Mouse (Mus musculus): ENCODE data around the gene Vsig1. TPM values are rescaled to one million over a fixed set of nuclear protein-coding genes. Genes with fewer than 3 reads are reported as not detected.

Gene Vsig1
- polyA plus RNA-seq, 1 experiment from 2014 or later = not detected

DNA sequence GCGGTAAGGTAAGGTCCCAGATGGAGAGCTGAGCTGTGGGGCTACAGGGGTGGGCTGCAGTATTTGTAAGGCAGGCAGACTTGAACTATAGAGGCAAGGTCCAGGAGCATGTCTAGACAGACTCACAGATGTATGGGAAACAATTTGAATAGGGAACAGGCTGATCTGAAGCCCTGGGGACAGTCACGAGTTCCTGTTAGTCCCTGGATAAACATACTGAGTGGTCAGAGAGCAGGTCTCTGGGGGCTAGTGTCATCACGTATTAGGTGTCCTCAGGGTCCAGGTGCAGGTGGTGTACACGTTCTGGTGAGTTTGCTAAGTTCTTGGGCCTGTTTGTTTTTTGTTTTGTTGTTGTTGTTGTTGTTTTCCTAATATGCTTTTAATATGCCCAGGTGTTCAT, 72.8 kb downstream of the Vsig1 start:
- peaks cover 7% of the 10 kb centered on the region for H3K27me3 ChIP-seq (ENCODE audit: control insufficient read depth, insufficient read depth, low read length)
- 64% methylated on average over 4 of the region's 4 CpGs for WGBS
- H3K9me3 ChIP-seq (ENCODE audit: control insufficient read depth, low read length) = no peaks in the 10 kb centered on the region
- H3K4me1 ChIP-seq (ENCODE audit: control insufficient read depth in 2 of 2, insufficient read depth in 2 of 2, low read length in 2 of 2) = peaks cover 4 to 9% of the 10 kb centered on the region in 2 experiments
- H3K4me3 ChIP-seq (ENCODE audit: control insufficient read depth in 1 of 2, insufficient read depth in 1 of 2, low read depth in 1 of 2, low read length in 2 of 2) = no peak overlapping the region
- no peaks in the 10 kb centered on the region for H3K36me3 ChIP-seq (ENCODE audit: control insufficient read depth, insufficient read depth, low read length)
- H3K9ac ChIP-seq (ENCODE audit: low read length) = no peak overlapping the region
- H3K4me2 ChIP-seq (ENCODE audit: low read length) = no peak overlapping the region
- ATAC-seq (ENCODE audit: insufficient number of reproducible peaks, insufficient read depth, low FRiP score, low read depth) = no peak
- H3K27ac ChIP-seq (replicated peaks in 1 of 2; ENCODE audit: control insufficient read depth in 1 of 2, insufficient read depth in 1 of 2, low read depth in 2 of 2, low read length in 2 of 2) = no peak overlapping the region

DNA sequence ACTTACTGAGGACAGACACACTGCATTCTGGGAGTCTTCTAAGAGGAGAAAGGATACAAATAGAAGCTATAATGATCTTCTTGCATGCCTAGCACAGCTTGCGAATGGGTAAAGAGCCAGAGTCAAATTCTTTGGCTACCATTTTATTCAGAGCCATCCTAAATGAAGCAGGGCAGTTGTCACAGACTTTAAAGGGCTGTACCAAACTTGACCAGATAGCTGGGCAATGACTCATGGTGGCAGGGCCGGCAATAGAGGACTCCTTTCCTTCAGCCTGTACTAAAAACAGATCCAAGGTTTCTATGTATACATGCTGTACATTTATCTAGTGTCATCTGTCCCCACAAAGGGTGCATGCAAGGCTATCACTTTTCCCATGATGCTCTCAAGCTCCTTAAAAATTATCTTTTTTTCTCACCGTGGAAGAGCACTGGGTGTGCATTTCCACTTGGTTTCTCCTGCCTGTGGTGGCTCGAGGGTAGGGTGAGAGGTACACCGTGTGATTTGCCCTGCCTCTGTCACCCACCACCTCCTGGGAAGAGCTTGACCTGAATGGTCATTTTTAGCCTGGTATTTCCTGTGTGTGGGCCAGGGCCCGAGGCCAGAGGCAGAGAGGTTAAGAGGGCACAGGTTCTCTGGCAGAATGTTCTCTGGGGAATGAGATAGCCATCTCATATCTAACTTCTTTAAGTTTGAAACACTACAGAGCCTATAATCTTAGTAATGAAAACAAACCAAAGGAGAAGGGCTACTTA, 76.0 kb downstream of the Vsig1 start:
- Histone ChIP-seq H3K4me3 (ENCODE audit: control insufficient read depth in 1 of 2, insufficient read depth in 1 of 2, low read depth in 1 of 2, low read length in 2 of 2) (no peak overlapping the region), H3K9me3 (ENCODE audit: control insufficient read depth, low read length) (no peaks in the 10 kb centered on the region), H3K27ac (replicated peaks in 1 of 2; ENCODE audit: control insufficient read depth in 1 of 2, insufficient read depth in 1 of 2, low read depth in 2 of 2, low read length in 2 of 2) (no peak overlapping the region), H3K9ac (ENCODE audit: low read length) (no peak overlapping the region), H3K36me3 (ENCODE audit: control insufficient read depth, insufficient read depth, low read length) (no peaks in the 10 kb centered on the region), H3K27me3 (ENCODE audit: control insufficient read depth, insufficient read depth, low read length) (peaks cover 19% of the 10 kb centered on the region), H3K4me2 (ENCODE audit: low read length) (no peak overlapping the region), H3K4me1 (ENCODE audit: control insufficient read depth in 2 of 2, insufficient read depth in 2 of 2, low read length in 2 of 2) (peaks cover 4 to 9% of the 10 kb centered on the region in 2 experiments)
- ATAC-seq (ENCODE audit: insufficient number of reproducible peaks, insufficient read depth, low FRiP score, low read depth) = no peak
- WGBS = 35% methylated on average over 6 of the region's 6 CpGs

DNA sequence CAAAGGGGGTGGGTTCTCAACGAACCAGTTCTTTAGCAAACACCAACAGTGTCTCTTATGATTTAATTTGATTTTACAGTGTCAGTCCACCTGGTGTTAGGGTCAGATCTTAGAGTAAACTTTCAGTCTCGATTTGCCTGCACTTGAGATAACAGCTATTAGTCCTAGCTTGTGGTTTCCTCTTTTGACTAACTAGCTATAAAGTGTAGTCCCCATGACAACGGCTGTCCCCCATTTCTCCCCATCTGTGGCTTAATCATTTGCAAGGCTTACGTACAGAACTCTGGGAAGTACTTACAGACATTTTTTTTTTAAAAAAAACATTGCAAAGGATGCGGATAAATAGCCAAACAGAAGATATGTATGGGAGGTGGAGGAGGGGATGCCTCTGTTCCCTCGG, 77.4 kb downstream of the Vsig1 start:
- Histone ChIP-seq H3K9ac (ENCODE audit: low read length) (no peak overlapping the region), H3K4me3 (ENCODE audit: control insufficient read depth in 1 of 2, insufficient read depth in 1 of 2, low read depth in 1 of 2, low read length in 2 of 2) (no peak overlapping the region), H3K27me3 (ENCODE audit: control insufficient read depth, insufficient read depth, low read length) (peaks cover 24% of the 10 kb centered on the region), H3K36me3 (ENCODE audit: control insufficient read depth, insufficient read depth, low read length) (no peaks in the 10 kb centered on the region), H3K4me1 (ENCODE audit: control insufficient read depth in 2 of 2, insufficient read depth in 2 of 2, low read length in 2 of 2) (peaks cover 4 to 9% of the 10 kb centered on the region in 2 experiments), H3K4me2 (ENCODE audit: low read length) (no peak overlapping the region), H3K9me3 (ENCODE audit: control insufficient read depth, low read length) (no peaks in the 10 kb centered on the region), H3K27ac (replicated peaks in 1 of 2; ENCODE audit: control insufficient read depth in 1 of 2, insufficient read depth in 1 of 2, low read depth in 2 of 2, low read length in 2 of 2) (no peak overlapping the region)
- 65% methylated on average over 6 of the region's 6 CpGs for WGBS
- ATAC-seq (ENCODE audit: insufficient number of reproducible peaks, insufficient read depth, low FRiP score, low read depth) = no peak

DNA sequence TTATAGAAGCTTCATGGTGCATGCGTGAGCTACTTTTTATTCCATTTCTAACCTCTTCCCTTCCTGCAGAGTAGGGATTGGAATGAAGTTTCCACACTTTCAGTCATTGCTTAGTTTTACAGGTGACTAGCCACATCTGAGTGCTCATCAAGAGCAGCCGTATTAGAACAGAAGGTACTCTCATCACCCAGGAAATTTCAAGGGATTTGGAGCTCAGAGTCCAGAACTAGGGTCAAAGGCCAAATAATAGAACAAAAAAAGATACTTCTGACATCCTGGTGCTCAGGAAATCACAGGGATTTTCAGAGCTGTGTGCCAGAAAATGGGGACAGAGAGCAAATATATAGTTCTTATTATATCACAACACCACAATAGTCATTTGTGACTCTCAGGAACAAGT, 77.8 kb downstream of the Vsig1 start:
- 78% methylated on average over 2 of the region's 2 CpGs for WGBS
- no peak overlapping the region for H3K27ac ChIP-seq (replicated peaks in 1 of 2; ENCODE audit: control insufficient read depth in 1 of 2, insufficient read depth in 1 of 2, low read depth in 2 of 2, low read length in 2 of 2)
- H3K4me1 ChIP-seq (ENCODE audit: control insufficient read depth in 2 of 2, insufficient read depth in 2 of 2, low read length in 2 of 2) = peaks cover 4 to 9% of the 10 kb centered on the region in 2 experiments
- H3K36me3 ChIP-seq (ENCODE audit: control insufficient read depth, insufficient read depth, low read length) = no peaks in the 10 kb centered on the region
- H3K4me2 ChIP-seq (ENCODE audit: low read length) = no peak overlapping the region
- no peak for ATAC-seq (ENCODE audit: insufficient number of reproducible peaks, insufficient read depth, low FRiP score, low read depth)
- H3K27me3 ChIP-seq (ENCODE audit: control insufficient read depth, insufficient read depth, low read length) = peaks cover 24% of the 10 kb centered on the region
- H3K9ac ChIP-seq (ENCODE audit: low read length) = no peak overlapping the region
- H3K9me3 ChIP-seq (ENCODE audit: control insufficient read depth, low read length) = no peaks in the 10 kb centered on the region
- H3K4me3 ChIP-seq (ENCODE audit: control insufficient read depth in 1 of 2, insufficient read depth in 1 of 2, low read depth in 1 of 2, low read length in 2 of 2) = no peak overlapping the region

Other genes starting within 250 kb of the Vsig1 start
- gene Mid2, start 243.0 kb upstream of the Vsig1 start, polyA plus RNA-seq (2014; fragmentation: Nextera tagmentation; extraction: Ambion mirVana) = 16.1 and 17.4 TPM in 2 replicates
- gene Tex13b, start 94.2 kb upstream of the Vsig1 start, polyA plus RNA-seq (2014; fragmentation: Nextera tagmentation; extraction: Ambion mirVana) = not detected in 2 replicates
- gene Psmd10, start 49.1 kb downstream of the Vsig1 start, polyA plus RNA-seq (2014; fragmentation: Nextera tagmentation; extraction: Ambion mirVana) = 39.1 and 40.5 TPM in 2 replicates
- gene Atg4a, start 49.3 kb downstream of the Vsig1 start, polyA plus RNA-seq (2014; fragmentation: Nextera tagmentation; extraction: Ambion mirVana) = 12.9 and 14.6 TPM in 2 replicates

All from heart, embryonic 14.5 days (tissue).